Mouse (Mus musculus): ENCODE measurements around the gene Nsun7.
A peak's percentile ranks its signal among the peaks of the same experiment; 100 is the strongest.

Gene Nsun7

GRCm38 (mm10) chr5:66280742-66281141 lies 21.0 kb downstream of the Nsun7 start:
- DNase-seq, result no peak

GRCm38 (mm10) chr5:66294106-66294625 lies 34.5 kb downstream of the Nsun7 start:
- no peak for DNase-seq

DNA sequence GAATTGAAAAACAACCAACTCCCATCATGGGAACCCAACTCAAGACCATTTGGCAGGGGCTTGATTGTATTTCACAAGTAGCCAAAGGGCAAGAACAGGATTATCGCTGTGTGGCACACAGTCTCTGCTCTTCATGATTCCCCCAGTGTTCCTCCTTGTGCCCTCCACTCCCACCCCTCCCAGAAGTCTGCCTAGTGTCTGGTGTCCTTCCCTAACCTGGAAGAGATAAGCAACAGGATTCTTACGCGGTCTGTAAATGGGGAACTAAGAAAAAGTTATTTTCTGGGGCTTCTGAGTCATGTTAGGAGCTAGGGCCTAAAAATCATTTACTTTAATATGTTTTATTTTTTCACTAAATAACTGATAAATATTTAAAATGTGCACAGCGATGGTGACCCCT lies 35.3 kb downstream of the Nsun7 start:
- DNase-seq, result no peak

DNA sequence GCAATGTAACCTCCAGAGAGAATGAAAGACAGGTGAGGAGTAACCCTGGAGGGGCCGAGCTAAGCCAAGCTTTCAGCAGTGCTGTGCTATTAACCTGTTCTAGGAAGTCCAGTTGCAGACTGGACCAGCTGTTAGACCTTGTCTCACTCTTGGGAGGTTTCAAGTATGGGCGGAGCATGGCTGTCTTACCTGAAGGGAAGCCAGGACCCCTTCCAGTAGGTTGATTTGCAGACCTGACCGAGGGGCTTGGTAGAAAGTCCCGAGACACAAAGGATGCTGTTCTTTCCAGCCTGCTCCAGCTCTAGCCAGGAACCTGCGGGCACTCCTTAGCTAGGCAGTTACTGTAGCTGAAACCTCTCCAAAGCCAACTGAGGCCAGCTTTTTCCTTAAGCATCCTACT lies 36.4 kb downstream of the Nsun7 start:
- no peak for DNase-seq

DNA sequence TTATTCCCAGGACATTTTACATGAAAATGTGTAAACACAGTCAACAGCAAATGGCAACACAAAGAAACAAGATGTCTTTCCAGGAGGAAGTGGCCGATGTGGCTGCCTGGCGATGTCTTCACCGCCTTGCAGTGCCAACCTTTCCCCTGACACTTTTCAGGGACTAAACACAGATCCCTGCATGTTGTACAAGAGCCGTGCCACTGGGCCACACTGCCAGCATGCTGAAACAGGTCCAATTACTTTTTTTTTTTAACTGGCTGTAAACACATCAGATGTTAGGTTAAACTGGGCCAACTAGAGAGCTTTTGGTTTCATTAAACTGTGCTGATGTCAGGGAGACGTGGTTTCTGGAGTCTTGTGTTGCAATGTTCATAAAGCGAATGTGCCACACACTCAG lies 39.2 kb downstream of the Nsun7 start:
- DNase-seq, result no peak

DNA sequence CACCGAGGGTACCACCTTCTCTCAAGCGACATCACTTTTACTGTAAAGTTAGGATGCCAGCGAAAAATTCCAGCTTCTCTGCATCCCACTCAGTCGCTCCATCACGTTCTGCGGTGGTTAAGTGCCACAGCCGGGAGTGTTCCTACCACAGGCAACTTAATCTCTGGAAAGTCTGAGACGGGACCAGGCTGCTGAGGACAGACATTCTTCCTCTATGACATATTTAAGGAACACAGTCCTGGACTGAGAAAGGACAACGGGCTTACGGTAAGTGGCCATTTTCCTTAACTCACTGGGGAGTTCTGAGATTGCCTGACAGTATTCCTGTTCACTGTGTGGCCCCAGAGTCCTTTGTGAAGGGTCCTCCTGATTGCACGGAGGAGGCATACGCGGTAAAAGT lies 40.9 kb downstream of the Nsun7 start:
- DNase-seq, result no peak

GRCm38 (mm10) chr5:66302085-66302815 lies 42.6 kb downstream of the Nsun7 start:
- no peak for DNase-seq

GRCm38 (mm10) chr5:66302873-66303272 lies 43.2 kb downstream of the Nsun7 start:
- no peak for DNase-seq

DNA sequence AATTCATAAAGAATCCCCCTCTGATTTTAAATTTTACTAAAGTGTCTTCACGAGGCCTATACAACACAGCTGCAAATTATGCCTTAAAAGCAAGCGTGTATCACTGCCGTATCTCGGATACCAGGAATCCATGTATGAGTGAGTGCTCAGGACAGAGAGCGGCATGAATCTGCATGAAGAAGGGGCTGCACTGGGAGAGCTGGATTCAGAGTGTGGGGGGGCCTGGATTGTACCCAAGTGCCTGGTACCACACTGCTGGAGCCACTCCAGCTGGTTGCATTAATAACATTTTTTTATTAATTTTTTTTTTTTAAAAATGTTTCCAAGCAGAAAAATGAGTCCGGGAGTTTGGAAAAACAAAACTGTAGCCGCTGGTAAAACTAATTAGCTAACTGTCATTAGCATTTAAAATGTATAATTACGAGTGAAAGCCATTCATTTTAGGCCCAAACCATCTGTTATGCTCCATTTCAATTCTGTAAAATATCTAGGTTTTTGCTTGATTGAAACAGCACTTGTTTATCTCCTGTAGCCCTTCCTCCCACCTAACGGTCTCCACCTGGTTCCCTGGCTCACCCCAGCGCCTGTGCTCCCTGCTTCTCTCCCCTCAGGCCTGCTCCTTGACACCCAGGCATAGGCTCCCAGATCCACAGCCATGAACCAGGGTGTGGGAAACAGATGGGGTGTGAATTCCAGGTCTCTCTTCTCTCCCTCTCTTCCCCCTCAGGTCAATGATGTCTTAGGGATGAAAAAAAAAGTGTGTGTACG lies 44.8 kb downstream of the Nsun7 start:
- DNase-seq, result no peak

- DNase-seq, result peak; percentile 55
Observed at GRCm38 (mm10) chr5:66305511-66305910, 45.8 kb downstream of the Nsun7 start.

- no peak for DNase-seq
Observed at GRCm38 (mm10) chr5:66310328-66310727, 50.6 kb downstream of the Nsun7 start.

DNA sequence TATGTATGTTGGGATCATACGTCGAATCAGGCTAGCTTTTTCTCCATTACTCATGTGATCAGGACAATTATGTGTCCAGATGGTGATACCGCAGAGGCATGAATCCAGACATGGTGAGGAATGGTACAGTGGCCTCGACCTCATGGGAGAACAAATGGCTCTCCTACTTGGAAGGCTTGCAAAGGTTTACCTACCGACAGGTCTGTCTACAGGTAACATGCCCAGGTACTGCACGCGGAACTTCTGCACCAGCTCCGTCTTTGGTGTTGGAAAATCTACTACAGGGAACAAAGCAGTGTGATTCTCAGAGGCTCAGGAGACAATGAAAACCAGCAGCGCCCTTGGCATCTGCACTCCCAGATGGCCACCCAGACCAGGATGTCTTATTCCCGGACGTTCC lies 51.1 kb downstream of the Nsun7 start:
- DNase-seq, result no peak

GRCm38 (mm10) chr5:66315791-66316190 lies 56.1 kb downstream of the Nsun7 start:
- DNase-seq, result no peak

DNA sequence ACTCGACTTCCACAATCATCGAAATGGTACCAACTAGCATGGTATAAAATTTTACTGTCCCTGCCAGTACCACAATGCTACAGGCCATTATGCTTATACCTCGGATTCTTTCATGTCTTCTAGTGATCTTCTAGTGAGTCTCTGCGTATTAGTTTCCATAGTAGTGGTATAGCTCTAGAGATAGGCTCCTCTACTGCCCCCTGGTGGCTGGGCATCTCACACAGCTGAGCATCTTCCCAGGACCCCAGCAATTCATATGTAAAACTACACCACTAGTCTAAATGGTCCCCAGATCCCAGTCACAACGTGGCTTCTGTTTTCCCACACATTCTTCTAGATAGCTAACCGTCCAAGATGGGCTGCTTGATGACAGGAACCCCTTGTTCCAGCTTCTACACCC lies 59.6 kb downstream of the Nsun7 start:
- peak; percentile 65 for DNase-seq

- no peak for DNase-seq
Observed at GRCm38 (mm10) chr5:66319827-66320404, 60.2 kb downstream of the Nsun7 start.

- no peak for DNase-seq
Observed at GRCm38 (mm10) chr5:66323131-66323530, 63.4 kb downstream of the Nsun7 start.

DNA sequence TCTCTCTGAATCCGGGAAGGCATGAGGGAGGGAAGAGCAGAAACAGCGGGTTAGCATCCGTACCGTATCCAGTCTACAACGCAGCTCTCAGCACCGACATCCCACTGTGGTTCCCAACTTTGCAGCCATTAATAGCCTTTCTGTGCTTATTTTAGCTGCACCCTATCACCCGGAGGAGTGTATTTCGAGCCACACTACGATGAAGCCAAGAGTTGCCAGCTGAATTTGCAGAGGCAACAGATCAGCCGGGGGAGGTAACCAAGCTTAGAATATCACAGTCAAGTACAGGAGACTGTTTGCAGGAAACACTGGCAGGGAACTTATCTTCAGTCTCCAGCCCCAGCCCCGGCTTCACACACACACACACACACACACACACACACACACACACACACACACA lies 63.9 kb downstream of the Nsun7 start:
- peak; percentile 12 for DNase-seq

DNA sequence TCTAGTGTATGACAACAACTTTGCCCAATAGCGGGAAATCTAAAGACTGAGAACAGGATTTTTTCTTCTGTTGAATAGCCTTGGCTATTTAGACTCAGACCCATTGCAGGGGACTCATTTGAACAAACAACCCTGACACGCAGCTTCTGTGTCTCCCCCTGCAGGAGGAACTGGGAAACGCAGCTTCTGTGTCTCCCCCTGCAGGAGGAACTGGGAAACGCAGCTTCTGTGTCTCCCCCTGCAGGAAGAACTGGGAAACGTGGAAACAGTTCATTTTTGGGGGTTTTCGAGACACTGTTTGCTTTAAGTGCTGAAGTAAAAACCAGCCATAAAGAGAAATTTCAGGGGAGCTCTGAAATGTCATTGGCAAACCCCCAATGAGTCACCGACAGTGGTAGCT lies 66.7 kb downstream of the Nsun7 start:
- no peak for DNase-seq

DNA sequence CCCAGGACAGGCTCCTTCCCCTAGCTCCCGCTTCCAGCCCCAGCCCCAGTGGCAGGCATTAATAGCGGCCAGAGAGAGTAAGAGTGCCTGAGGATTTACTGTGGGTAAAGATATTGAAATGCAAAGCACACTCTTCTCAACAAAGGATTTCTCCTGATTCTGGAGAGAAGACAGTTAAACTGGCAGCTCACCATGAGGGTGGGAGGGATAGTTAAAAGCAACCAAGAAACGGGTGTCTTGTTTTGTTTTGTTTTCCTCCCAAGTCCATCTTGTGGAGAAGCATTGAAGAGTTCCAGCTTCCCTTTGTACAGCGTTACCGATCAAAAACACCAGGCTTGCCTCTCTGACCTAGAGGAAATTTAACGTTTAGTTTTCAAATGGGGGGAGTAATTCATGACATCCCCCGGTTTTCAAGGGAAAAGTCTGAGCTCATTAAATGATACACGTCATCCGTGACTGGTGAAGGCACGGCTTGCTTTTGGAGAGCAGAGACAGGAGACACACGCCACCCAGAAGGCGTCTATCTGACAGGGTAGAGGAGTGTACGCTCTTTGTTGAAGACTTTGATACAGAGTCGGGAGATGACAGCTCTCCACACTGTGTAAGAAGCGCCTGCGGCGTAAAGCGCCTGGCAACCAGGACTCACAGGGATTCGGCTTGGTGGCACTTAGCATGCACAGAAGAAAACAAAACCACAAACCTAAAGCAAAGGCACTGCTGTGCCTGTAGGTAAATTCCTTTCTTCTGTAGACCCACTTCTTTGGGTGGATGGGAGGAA lies 68.4 kb downstream of the Nsun7 start:
- peak; percentile 40 for DNase-seq

DNA sequence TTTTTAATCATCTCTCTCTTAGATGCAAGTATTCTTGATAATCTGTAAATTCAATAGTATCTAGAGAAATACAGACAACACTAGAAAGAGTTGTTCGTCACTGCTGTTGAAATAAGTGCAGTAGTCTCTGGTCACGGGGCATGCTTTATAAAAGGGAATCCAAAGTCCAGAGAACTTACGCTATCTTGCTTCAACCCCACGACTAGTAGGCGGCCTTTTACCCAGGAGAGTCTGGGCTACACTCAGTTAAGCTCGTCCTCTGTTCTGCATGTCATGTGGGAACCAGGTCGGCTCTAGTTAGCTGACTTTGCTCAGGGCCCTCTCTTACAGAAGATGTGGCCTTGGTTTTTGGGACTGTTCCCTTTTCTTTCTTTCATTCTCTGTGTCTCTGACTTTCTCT lies 69.1 kb downstream of the Nsun7 start:
- DNase-seq, result no peak

DNA sequence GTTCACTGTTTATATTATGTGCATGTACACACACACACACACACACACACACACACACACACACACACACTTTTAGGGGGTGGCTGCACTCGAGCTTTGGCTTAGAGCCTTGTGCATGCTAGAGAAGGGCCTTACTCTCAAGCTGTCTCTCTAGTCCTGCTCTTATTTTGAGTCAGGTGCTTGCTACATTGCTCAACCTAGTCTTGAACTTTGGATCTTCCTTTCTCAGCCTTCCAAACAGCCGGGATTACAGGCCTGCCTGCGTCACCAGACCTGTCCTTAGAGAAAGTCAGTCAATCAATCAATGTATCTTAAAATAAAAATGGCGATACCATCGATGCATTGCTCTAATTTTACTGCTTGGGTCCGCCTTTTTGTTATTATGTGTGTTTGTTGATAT lies 71.1 kb downstream of the Nsun7 start:
- no peak for DNase-seq

DNA sequence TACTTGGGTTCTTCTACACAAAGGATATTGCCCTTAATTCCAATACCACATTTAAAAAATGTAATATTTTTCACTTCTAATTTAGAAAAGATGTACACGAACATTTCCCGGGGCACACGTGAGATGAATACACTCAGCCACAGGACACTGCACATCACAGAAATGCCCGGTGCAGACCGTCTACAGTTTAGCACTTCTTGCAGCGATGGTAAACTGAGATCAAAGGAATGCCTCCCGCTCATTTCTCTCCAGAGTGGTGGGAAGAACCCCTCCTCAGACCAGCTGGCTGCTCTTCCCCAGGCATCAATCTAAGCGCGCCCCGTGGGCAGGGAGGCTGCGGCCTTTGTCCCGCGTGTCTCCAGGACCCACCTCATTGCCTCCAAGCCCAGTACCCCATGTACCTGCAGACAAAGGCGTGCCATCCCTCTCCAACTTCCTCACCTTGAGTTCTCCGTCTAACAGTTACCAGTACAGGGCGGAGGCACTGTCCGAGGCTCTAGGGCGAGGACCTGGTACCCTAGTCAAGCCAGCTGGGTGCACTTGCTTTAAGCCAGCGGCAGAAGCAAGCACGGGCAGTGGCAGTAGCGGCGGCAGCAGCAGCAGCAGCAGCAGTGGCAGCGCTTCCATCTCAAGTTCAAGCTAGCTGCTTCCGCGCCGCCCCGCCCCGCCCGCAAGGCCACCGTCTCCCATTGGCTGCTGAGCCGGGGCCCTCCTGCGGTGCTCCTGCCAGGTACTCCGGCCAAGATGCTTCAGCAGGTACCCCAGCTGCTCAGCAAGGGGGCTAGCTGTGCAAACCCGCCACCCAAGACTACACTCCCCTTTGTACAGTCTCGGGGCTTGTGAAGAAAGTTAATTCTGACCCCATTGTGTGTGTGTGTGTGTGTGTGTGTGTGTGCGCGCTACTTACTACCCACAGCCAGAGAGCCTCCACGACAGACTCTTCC lies 77.6 kb downstream of the Nsun7 start:
- DNase-seq, result peak; percentile 41
